Mouse (Mus musculus) B cell, adult 62 days (primary cell): ENCODE measurements around the gene Tacr1. TPM values are rescaled to one million over a fixed set of nuclear protein-coding genes. Genes with fewer than 3 reads are reported as not detected.

Experiments used
- total RNA-seq: library from RNA; stranded (reverse); gene quantifications from 4 replicates; pipeline ENCODE4 v1.2.4, GENCODE M21; 2023

The Tacr1 gene
- not detected in 4 replicates for total RNA-seq

GRCm38 (mm10) chr6:82401595-82402451 is at the start of gene Tacr1:
TSS of gene Tacr1 (plus strand) at chr6:82402334.

